Mouse (Mus musculus) kidney, adult 8-10 months (tissue): ENCODE data around the gene Gpr61.
A peak's percentile ranks its signal among the peaks of the same experiment; 100 is the strongest.

ENCODE experiments used
- DNase-seq, 2 experiments: peaks; one replicate each; pipeline ENCODE4 v3.0.0; 2022

Gpr61 gene

DNA sequence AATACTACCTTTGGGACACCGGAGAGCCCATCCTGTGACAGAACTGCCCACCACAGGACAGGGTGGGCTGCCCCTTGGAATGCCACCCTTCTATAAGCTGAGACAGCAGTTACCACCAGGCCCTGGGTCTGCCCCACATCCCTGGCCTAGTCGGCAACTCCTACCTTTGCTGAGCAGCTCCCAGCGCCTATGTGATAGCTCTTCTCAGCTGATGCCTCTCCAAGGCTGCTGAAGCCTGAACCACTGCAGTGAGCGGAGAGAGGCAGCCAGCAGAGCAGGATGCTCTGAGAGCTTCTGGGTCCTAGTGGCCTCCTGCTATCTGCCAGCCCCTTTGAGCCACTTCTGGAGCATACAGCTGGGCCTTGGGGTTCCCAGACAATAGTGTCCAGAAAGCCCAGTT is at the start of gene Gpr61:
Gene Gpr61, minus strand, starts transcription at position 227 of the 400 bp plus-strand sequence.
- DNase-seq, result no peak

DNA sequence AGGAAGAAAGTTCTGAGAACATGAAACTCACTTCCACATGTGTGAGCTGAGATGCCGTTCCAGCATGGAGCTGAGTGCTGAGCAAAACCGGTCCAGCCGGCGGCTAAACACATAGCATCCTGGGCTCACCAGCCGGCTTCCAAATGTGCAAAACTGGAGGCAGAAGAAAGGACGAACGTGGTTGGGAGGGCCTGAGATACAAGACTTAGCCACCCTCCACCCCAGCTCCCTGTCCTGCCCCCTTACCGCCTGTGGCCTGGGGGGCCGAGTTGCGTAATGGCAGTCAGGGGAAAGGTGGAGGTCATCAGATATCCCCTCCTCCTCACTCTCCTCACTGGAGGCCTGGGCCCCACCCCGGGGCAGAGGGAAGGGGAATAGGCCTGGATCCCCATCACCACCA is 49.8 kb upstream of the Gpr61 start:
- no peak for DNase-seq

DNA sequence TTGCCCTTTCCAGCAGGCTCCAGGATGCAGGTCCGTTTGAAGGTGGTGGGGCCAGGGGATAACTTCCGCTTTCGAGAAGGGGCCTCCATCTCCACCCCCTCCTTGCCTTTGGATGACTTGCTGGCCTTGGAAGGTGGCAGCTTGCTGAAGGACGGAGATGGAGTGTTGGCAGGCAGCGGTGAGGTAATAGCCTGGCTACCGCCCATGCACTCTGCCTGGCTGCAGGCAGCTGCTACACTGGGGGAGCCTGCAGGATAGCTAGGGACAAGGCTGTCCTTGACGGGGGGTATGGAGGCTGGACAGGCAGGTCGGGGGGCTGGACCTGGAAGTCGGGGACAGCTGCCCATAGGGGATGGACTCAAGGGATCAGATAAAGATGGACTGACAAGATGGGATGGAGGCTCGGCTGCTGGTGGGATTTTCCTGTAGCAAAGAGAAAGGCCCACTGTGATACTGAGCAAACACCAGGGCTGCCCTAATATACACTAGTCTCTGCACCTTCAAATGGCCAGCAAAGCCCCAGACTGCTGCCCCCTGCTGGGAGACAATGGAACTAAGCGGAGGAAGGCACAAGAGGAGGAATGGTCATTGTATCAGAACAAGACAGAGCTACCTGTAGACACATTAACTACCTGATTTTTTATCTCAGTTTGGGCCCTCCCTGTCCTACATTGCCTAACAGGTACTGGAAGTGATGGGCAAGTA is 49.1 kb upstream of the Gpr61 start:
- DNase-seq, result peak; percentile 70 to 89

DNA sequence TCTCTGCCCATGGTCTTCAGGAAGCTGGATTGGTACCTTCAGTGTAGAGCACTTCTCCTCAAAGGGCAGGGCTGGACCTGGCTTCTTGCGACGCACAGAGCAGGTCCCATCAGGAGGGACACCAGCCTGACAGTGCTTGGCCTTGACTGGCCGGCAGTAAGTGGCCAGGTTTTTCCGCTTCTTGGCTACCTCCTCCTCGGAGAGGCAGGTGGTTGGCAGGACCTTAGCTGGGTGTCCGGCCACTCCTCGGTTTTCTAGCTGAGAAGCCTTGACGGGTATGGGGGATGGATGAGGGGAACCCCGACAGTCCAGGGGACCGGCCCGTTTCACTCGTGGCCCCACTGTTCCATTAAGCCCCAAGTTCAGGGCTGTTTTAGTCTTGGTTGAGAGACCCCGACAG is 48.5 kb upstream of the Gpr61 start:
- DNase-seq, result no peak

DNA sequence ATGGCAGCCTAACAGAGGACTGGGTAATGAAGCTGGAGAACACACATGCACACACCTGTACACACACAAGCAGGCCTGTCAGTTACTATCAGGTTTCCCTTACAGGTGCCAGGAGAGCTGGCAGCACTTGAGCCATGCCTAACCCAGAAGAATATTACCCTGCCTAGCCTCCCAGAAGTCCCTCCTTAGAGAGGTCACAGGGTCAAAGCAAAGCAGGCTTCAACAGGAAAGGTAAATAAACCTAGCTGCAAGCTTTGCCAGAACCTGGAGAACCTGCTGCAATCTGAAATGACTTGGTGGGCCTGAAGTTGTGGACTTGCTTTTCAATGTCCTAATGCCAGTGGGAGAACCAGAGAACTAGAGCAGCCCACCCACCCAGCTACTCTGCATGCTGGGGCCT is 47.8 kb upstream of the Gpr61 start:
- no peak for DNase-seq

DNA sequence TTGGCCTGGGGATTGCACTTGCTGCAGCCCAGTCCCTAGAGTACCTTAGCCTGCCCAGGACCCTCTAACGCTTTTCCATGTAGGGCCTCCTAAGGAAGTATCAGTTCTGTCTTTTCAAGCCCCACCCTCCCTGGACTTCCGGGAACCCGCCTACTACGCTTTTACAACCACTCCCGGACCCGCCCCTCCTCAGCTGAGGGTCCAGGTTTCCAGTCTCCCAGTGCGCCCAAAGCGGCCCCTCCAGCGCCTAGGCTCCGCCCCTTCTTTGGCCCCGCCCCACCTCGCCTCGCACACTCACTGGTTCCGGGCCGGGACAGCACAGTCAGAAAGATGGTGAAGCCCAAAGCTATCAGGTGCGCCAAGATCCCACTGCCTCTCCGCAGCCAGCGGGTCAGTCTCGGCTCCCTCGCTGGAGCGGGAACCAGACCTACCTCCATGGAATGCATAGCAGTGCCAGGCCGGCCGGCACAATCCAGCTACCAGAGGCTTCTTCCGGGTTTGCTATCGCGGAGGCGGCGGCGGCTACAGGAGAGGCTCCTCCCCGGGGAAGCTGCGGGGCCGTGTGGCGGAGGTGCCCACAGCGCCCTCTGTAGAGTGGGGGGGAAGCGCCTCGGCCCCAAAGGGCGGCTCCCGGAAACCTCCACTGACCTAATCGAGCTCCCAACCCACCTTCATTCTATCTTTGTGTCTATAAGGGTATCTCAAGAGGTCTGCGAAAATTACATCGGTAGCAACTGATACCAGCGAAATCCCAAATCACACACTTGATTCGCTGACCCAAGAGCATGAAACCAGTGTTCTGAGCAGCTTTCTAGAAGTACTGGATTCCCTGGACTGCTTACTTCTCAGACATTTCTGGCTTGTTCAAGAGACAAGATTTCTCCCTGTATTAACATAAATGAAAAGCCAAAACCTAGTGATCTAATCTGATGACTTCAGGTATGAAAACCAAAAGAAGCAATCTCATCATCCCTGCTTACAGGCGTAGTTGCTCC is 45.9 kb upstream of the Gpr61 start, which contains the start of gene Cyb561d1:
Gene Cyb561d1, minus strand, starts transcription at position 884 of the 995 bp plus-strand sequence.
- DNase-seq, result peak; percentile 95

DNA sequence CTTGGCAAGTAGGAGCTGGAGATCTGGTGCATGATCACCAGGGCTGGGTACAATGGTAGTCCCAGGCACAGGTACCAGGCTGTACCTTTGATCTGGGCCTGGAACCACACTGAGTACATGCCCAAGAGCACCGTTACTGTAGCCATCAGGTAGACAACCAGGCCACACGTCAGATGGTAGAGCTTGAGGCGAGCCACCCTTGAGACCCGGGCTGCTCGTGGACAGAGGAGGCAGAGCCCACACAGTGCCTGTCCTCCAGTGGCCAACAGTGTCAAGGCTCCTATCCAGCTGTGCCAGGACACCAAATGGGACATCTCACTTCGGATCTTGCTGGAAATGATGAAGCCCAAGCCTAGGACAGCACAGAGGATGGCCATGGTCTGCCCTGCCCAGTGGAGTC is 44.5 kb upstream of the Gpr61 start:
- no peak for DNase-seq

DNA sequence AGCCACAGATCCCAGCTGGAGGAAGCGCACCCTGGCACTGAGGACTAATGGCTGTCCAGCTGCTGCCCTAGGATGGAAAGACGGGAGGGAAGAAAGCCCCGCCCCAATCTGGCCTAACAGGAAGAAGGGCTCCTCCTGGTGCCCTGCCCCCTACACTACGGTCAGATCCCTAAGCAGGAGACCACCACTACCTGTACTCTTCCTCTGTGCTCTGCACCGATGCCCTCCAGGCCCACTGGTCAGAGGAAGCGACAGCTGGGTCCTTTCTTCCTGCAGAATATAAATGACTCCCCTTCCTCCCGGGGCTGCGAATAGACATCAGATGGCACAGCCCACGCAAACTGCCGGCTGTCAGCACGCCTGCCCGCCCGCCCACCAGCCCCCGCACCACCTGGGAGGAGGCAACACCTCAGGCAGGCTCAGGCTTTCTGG is 42.4 kb upstream of the Gpr61 start:
- peak in 1 of 2 experiments; percentile 29 for DNase-seq

DNA sequence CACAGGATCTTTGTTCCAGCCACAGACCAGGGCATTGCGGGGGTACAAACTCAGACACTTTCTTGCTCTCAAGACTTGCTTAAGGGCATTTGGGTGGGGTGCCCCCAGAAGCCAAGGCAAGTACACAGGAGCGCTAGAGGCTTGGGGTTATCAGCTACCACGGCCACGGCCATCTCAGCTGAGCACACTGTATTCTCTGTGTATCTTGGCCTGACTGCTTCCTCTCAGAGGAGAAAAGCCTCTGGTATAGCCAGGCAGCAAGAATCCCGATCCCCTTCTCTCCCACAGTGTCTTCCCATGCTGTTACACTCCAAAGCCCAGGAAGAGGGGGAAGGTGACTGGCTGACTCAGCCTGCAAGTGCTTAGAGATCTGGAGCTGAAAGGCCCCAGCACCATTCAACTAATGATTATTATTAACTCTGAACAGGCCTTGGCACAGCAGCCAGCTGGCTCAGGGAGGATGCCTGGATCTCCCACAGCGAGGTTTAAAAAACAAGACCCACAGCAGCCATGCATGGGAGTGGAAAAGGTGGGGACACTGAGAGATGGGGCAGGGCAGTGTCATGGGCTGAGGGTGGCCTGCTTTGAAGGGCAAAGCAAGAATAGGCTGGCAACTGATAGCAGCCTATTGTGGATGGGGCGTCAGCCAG is 41.4 kb upstream of the Gpr61 start:
- no peak for DNase-seq

DNA sequence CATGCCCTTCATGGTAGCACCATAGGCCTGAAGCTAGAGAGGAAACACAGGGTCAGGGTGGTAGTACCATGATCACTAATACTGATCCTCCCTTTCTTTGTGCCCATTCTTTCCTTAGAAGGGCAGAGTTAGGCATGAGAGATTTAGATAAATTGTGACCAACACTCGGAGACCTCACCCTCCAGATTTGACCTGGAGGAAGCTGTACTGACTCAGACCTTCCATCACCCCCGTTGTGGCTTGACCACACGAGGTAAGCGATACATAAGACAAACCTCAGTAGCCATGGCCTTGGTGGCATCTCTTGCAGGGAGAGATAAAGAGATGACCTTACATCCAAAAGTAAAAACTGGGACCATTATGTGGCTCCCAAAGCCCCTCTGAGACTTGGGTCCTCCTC is 40.6 kb upstream of the Gpr61 start:
- DNase-seq, result no peak

DNA sequence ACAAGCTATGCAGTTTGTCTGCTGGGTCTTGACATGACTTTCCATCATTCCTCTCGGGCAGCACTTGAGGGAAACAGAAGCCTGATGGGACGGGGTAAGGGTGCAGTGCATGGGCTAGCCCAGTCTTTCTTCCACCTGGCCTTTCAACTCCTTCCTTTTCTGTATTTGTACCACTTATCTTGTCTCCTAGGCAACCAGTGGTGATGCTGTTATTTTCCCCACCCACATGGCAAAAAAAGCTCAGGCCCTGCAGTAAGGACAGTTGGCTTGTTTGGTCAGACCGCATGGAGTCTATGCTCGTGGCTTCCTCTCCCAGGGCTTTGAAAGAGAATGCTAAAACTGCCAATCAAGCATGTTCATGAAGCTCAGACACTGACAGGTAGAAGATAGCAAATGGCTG is 39.0 kb upstream of the Gpr61 start:
- DNase-seq, result no peak

DNA sequence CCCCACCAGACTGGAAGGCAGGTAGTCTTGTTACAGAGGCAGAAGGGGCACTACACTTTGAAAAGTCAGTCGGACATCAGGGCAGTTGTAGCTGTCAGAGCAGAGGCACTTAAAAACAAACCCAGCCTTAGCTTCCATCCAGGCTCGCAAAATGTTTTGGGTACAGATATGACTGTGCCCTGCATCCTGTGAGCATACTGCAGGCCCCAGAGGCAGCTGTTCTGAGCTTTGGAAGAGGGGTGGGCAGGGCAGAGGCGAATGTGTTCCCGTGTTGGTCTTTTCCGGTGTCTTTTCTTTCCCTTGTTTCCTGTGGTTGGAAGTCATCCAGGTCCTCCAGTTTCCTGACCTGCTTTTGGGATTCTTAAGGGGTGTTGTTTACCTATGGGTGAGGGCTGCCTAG is 35.2 kb upstream of the Gpr61 start:
- DNase-seq, result no peak

DNA sequence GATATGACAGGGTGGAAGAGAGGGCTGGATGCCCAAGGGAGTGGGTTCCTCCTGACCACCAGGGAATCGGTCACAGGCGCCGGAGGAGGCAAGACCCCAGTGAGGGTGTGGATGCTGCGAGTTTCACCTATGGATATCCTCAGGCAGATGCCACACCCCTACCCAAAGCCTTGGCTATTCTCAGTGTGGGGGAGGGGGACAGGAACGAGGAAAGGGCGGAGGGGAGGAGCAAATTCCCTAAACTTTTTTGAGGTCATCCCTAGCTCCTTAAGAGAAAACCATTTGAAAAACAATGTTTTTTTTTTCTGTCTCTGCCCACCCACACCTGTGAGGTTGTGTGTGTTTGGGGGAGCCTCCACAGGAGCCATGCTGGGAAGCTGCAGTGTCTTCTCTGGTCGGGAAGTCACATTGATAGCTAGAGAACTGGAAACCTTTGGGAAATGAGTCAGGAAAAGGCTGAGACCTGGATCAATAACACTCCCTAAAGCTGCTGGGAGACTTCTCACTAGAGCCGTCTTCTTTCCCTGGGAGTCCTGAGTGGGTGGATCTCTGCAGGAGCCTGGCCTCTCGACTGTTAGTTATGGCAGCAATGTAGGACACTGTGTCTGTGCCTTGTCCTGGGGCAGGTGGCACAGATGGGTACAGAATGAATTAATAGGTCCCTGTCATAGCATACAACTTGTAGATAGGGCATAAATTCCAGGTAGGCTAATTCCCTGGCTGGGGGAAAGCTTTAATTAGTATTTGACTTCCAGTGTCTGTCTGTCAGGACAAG is 34.2 kb upstream of the Gpr61 start:
- no peak for DNase-seq

DNA sequence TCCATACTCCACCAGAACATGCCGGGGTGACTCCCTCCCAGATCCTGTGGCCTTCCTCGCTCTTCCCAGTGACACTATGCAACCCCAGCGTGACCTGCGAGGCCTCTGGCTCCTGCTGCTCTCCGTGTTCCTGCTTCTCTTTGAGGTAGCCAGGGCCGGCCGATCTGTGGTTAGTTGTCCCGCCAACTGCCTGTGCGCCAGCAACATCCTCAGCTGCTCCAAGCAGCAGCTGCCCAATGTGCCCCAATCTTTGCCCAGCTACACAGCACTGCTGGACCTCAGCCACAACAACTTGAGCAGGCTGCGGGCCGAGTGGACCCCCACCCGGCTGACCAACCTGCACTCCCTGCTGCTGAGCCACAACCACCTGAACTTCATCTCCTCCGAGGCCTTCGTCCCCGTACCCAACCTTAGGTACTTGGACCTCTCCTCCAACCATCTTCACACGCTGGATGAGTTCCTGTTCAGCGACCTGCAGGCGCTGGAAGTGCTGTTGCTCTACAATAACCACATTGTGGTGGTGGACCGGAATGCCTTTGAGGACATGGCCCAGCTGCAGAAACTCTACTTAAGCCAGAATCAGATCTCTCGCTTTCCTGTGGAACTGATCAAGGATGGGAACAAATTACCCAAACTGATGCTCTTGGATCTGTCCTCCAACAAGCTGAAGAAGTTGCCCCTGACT is 32.6 kb upstream of the Gpr61 start:
- no peak for DNase-seq

DNA sequence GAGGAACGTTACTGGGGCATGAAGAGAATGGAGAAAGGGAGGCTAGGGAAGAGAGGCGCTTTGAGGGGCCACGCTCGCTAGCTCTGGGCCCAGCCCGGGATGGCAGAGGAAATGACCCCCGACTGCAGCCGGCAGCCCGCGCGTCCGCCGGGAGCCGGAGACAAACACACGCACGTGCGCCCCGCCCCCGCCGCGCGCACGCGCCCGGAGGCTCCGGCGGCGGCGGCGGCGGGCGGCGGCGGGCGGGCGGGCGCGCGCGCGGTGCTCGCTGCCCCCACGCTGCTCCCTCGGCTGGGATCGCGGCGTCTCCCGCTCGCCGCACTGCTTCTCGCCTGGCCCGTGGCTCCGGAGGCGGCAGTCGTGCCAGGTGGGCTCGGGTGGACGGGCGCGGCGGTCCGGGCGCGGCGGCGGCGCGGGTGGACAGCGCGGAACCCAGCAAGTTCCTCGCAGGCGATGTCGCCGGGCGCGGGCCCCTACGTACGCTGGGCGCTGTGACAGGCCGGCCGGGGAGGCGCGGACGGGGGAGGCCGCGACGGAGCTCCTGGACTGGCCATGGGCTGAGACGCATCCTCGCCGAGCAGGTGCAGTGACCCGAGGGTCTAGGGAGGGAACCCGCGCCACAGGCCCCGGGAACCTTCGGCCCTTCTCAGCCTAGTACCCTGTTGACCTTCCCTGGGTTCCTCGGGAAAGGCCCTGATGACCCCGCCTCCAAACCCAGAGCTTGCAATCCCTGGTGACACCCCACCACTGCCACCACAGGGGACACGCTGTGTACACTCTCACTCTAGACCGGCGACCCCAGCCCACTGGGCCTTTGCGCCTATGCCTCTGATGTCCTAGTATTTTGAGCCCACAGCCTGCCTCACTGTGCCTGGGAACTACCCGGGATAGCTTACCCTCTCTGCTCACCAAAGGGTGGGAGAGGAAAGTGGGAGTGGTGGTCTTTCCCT is 31.7 kb upstream of the Gpr61 start, which contains the start of gene Amigo1:
Gene Amigo1, plus strand, starts transcription at position 238 of the 950 bp plus-strand sequence.
- DNase-seq, result no peak

DNA sequence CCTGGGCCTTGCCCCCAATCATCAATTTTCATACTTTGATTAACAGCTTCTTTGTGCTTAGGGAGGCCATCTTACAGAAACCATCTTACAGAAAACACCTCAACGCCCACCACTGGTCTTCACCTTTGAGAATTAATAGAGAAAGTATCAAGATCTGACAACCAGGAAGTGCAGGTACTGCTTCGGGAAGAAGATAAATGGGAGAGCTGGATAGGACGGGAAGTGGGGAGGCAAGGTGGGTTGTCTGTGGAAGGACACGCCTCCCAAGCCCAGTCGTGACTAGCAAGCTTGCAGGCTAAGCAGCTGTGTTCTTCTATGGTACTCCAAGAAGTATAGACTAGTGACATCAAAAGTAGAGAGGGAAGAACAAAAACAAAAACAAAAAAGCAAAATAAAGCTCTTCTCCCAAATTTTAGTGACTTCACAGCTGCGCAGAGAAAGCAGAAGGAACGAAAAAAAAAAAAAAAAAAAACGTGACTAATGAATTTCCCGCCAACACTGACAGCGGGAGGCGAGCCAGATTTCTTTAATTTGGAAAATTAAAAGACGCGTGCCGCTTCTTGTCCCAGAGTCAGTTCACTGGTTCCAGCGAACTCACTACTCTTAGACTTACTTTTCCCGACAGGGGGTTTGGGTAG is 30.9 kb upstream of the Gpr61 start:
- no peak for DNase-seq

DNA sequence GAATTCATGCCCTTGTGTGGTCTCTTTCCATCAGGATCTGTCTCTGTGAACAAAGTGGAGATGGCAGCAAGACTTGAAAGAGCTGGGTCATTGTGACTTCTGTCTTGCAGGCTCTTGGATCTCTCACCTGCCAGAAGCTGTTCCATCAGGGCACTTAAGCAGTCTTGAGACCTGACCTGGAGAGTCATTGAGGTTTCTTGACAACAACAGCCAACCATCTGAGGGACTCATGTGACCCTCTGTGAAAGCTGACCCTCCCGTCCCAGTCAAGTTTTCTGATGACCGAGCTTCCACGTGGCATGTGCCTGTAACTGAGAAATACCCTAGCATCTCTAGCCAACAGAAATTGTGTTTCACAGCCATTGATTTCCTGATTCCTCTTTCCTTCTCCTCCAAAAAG is 30.1 kb upstream of the Gpr61 start:
- DNase-seq, result no peak

DNA sequence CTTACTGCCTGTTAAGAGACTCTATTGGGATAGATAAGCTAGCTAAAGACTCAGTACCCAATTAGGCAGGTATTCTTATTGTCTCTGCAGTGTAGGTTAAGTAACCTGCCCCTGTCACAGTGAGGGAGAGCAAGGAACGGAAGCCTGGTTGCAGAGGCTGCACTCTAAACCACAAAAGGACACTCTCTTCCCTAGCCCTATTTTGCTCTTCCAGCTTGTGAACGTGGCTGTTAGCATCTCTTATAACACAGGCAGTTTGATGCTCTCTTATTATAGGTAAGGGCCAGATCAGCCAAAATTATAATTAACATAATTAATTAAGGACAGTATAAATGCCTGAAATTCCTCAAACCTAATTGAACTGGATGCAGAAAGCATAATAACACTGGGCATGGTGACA is 25.8 kb upstream of the Gpr61 start:
- no peak for DNase-seq

DNA sequence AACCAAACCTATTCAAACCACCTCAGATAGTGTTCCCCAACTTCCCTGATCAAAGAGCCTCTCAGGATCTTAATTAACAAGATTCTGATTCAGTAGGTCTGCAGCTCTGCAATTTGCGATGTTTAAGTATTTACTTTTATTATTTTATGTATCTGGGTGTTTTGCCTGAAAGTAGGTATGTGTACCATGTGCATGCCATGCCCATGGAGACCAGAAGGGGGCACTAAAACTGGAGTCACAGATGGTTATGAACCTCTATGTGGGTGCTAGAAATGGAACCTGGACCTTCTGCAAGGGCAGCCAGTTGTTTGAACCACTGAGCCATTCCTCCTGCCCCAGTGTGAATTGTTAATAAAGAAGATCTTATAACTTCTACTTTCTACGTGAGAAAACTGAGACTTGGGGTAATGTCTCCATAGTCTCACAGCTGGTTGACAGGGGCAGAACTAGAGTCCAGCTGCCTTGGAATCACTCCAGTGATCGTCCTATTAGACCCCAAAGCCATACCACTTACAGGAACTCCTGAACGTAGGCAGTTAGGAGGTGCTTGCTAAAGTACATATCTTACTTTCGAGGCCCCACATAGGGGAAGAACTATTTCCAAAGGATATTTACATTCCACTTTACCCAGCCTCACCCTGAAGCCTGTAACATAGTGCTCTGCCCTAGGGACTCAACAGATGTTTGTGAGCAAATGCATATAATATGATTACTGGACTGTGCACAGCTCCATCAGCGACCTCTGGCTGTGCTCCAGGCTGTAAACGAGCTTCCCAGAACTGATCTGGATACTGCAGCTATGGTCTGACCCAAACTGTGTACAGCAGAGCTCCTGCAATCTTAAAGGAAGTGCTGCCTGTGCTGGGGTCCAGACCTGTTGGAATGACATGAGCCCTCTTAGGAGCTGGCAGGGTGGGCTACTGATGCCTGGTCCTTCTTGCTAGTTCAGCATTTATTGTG is 24.4 kb upstream of the Gpr61 start:
- DNase-seq, result no peak
